Mouse (Mus musculus) stomach, postnatal 0 days (tissue): ENCODE measurements around the gene Iyd.

Experiments used
- CTCF ChIP-seq: IDR thresholded peaks from 2 replicates; pipeline ENCODE4 v1.5.1; 2016; ENCODE audit warnings: antibody characterized with exemption, low read depth, mild to moderate bottlenecking, moderate library complexity
- EP300 ChIP-seq: optimal IDR thresholded peaks from 2 replicates; pipeline ENCODE3; 2016; ENCODE audit warnings: antibody characterized with exemption

- TF ChIP-seq EP300 (no peak), CTCF (no peak)
These were observed 57.7 kb downstream of the Iyd start for GRCm38 (mm10) chr10:3597760-3598159.
